Mouse (Mus musculus): Measurements from ENCODE around the gene Actl7b. TPM values are rescaled to one million over a fixed set of nuclear protein-coding genes. Genes with fewer than 3 reads are reported as not detected.

Gene Actl7b
- total RNA-seq (2021) = not detected

DNA sequence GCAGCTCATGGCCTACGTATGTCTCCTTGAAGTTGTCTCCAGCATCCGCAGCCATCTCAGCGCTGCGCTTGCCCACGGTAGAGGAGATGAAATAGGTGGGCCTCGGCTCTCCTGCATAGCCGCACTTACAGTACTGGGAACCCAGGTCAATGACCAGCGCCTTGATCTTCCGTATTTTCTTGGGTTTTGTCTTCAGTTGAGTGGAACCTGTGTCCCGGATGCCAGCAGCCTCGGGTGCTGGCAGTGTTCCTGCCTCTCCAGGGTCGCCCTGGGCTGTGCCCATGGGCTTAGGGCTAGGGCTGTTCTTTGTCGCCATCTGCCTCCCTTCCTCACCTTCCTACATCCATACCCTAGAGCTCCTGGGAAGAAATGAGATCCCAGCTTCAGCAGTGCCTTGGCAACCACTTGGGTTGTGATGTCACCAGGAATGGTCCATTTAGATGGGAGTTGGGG, at the start of gene Actl7b:
TSS of gene Actl7b (minus strand) at position 403 of the 453 bp plus-strand sequence.
- no peak for DNase-seq (ENCODE audit: extremely low spot score in 1 of 2, low spot score in 2 of 2)
- intact Hi-C loops (cut with DNase I) = no loop called here

GRCm38 (mm10) chr4:56771065-56771464, 29.8 kb upstream of the Actl7b start:
- no peak for DNase-seq (ENCODE audit: extremely low spot score in 1 of 2, low spot score in 2 of 2)
- intact Hi-C loops (cut with DNase I) = no loop called here

GRCm38 (mm10) chr4:56768913-56769312, 27.7 kb upstream of the Actl7b start:
- DNase-seq (ENCODE audit: extremely low spot score in 1 of 2, low spot score in 2 of 2) = no peak
- intact Hi-C loops (cut with DNase I) = no loop called here

GRCm38 (mm10) chr4:56767861-56768284, 26.6 kb upstream of the Actl7b start:
- DNase-seq (ENCODE audit: extremely low spot score in 1 of 2, low spot score in 2 of 2) = no peak
- intact Hi-C loops (cut with DNase I) = no loop called here

GRCm38 (mm10) chr4:56757693-56758092, 16.4 kb upstream of the Actl7b start:
- intact Hi-C loops (cut with DNase I) = loop anchor here (5.0 kb wide), 1 partner anchor 35 kb away; no protein-coding TSS in a partner anchor
- DNase-seq (ENCODE audit: extremely low spot score in 1 of 2, low spot score in 2 of 2) = no peak

GRCm38 (mm10) chr4:56756966-56757600, 15.8 kb upstream of the Actl7b start:
- intact Hi-C loops (cut with DNase I) = loop anchor here (5.0 kb wide), 1 partner anchor 35 kb away; no protein-coding TSS in a partner anchor
- DNase-seq (ENCODE audit: extremely low spot score in 1 of 2, low spot score in 2 of 2) = no peak

DNA sequence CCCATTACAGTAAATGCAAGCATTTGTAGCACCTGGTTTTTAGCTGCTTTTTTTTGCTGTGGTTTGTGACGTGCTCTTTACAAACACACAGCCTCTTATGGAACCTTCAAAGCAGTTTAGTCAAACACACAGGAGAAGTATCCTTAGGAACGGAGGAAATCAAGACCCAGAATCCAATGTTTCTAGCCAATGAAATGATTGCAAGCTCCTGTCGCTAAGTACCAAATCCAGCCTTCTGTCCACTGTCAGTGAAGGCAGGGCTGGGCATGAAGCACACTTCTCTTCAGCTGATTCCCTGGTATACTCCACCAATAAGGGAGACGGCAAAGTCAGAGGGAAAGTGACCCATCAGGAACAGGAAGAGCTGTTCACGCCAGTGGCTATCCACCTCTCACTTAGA, 14.8 kb upstream of the Actl7b start:
- DNase-seq (ENCODE audit: extremely low spot score in 1 of 2, low spot score in 2 of 2) = no peak
- intact Hi-C loops (cut with DNase I) = loop anchor here (5.0 kb wide), 1 partner anchor 36 kb away; no protein-coding TSS in a partner anchor

- no peak for DNase-seq (ENCODE audit: extremely low spot score in 1 of 2, low spot score in 2 of 2)
- intact Hi-C loops (cut with DNase I) = no loop called here
These were observed 6.2 kb upstream of the Actl7b start for GRCm38 (mm10) chr4:56747456-56747855.

- DNase-seq (ENCODE audit: extremely low spot score in 1 of 2, low spot score in 2 of 2) = no peak
These were observed 5.1 kb upstream of the Actl7b start for GRCm38 (mm10) chr4:56746345-56746744.

DNA sequence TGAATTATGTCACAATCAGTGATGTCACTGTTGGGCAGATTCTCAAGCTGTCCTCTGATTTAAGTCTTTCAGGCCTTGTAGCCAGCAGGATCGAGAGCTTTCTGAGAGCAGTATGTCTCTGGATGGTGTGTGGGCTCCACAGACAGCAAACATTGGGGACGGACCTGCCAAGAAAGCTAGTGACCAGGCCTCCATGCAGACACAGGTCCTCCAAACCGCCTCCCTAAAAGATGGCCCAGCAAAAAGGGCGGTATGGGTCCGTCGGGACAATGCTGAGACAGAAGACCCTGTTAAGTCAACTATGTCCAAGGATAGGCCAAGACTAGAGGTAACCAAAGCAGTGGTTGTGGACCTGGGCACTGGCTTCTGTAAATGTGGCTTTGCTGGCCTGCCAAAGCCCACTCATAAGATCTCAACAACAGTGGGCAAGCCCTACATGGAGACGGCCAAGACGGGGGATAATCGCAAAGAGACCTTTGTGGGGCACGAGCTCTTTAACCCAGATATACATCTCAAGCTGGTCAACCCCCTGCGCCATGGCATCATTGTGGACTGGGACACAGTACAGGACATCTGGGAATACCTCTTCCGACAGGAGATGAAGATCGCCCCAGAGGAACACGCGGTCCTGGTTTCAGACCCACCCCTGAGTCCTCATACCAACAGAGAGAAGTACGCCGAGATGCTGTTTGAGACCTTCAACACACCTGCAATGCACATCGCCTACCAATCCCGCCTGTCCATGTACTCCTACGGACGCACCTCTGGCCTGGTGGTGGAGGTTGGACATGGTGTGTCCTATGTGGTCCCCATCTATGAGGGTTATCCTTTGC, 2.3 kb upstream of the Actl7b start, which contains the start of gene Actl7a:
TSS of gene Actl7a (plus strand) at position 51 of the 833 bp plus-strand sequence.
- DNase-seq (ENCODE audit: extremely low spot score in 1 of 2, low spot score in 2 of 2) = no peak
- intact Hi-C loops (cut with DNase I) = no loop called here

More at GRCm38 (mm10) chr4:56746345-56746744, 5.1 kb upstream of the Actl7b start:
- intact Hi-C loops (cut with DNase I) = no loop called here

- intact Hi-C loops (cut with DNase I) = no loop called here
- no peak for DNase-seq (ENCODE audit: extremely low spot score in 1 of 2, low spot score in 2 of 2)
These were observed 1.5 kb upstream of the Actl7b start for GRCm38 (mm10) chr4:56742698-56743097.

DNA sequence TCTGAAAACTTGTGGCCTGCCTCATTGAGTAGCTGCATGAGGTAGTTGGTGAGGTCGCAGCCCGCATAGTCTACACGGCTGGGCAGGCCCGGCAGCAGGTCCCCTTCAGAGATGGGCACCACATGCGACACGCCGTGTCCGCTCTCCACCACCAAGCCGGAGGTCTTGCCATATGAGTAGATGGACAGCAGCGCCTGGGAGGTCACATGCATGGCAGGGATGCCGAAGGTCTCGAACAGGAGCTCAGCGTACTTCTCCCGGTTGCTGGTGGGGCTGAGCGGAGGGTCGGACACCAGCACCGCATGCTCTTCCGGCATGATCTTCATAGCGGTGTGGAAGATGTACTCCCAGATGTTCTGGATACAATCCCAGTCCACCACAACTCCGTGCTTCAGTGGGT, 632 bp downstream of the Actl7b start:
- intact Hi-C loops (cut with DNase I) = no loop called here
- DNase-seq (ENCODE audit: extremely low spot score in 1 of 2, low spot score in 2 of 2) = no peak

GRCm38 (mm10) chr4:56740020-56740485, 1.2 kb downstream of the Actl7b start, which contains the start of gene Gm26657:
Gene Gm26657 (plus strand): TSS chr4:56740070.
- intact Hi-C loops (cut with DNase I) = no loop called here
- DNase-seq (ENCODE audit: extremely low spot score in 1 of 2, low spot score in 2 of 2) = peak in 1 of 2 experiments; percentile 30

GRCm38 (mm10) chr4:56725839-56726238, 15.4 kb downstream of the Actl7b start:
- peak in 1 of 2 experiments; percentile 38 for DNase-seq (ENCODE audit: extremely low spot score in 1 of 2, low spot score in 2 of 2)
- intact Hi-C loops (cut with DNase I) = no loop called here

- DNase-seq (ENCODE audit: extremely low spot score in 1 of 2, low spot score in 2 of 2) = peak in 1 of 2 experiments; percentile 2
- intact Hi-C loops (cut with DNase I) = no loop called here
These were observed 18.0 kb downstream of the Actl7b start for GRCm38 (mm10) chr4:56723237-56723636.

DNA sequence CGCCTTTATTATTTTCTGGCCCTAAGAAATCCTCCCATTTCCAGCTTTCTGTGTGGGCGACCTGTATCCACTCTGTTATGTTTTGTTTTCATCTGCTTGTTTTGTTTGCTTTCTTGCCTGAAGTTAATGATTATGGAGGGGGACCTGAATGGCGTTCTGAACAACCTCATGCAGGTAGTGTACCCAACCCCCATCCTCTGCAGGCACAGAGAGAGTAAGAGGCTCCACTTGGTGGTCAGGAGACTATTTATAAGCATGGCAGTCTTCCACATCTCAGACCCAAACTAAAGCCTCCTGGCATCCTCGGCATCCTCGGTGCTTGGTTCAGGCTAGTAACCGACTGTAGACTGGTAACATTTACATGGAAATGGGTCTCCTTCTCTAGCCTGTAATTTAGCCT, 18.9 kb downstream of the Actl7b start:
- peak in 1 of 2 experiments; percentile 5 for DNase-seq (ENCODE audit: extremely low spot score in 1 of 2, low spot score in 2 of 2)
- intact Hi-C loops (cut with DNase I) = no loop called here

DNA sequence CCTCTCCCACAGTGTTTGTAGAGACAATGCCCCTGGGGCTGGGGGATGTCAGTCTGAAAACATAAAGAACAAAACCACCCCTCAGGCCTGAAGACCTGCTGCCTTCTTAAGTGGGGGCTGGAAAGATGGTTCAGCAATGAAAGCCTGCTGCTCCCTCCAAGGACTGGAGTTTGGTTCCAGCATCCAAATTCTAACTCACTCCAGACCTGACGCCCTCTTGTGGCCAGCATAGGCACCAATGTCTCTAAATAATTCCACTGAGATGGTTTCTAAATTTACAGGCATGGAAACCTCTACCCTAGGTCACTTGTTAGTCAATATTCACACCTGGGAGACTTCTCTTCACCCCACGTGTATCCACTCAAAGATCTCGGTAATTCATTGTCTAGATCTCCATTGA, 19.8 kb downstream of the Actl7b start:
- peak in 1 of 2 experiments; percentile 43 for DNase-seq (ENCODE audit: extremely low spot score in 1 of 2, low spot score in 2 of 2)
- intact Hi-C loops (cut with DNase I) = no loop called here

DNA sequence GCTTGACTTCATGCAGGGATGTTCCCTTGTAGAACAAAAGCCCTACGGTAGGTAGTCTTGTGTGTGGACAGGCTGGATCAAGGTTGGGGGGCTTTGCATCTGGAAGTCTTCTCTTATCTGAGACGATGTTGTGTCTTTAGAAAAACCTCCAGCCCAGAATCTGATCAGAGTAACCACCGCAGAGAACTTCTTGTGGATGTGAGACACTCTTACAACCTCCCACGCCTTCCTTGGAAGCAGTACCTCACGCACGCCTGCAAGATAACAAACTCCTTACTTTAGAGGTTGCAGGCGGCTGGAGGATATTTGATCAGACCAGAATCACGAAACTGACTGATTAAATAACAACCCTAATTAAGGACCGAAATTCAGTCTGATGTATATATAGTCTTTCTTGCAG, 20.8 kb downstream of the Actl7b start:
- DNase-seq (ENCODE audit: extremely low spot score in 1 of 2, low spot score in 2 of 2) = no peak
- intact Hi-C loops (cut with DNase I) = no loop called here

GRCm38 (mm10) chr4:56719456-56719855, 21.8 kb downstream of the Actl7b start:
- intact Hi-C loops (cut with DNase I) = no loop called here
- no peak for DNase-seq (ENCODE audit: extremely low spot score in 1 of 2, low spot score in 2 of 2)

All from left cerebral cortex, postnatal 10 days (tissue).